Mouse (Mus musculus): ENCODE measurements at regions not wholly inside any gene's neighbourhood (a gene's known extent, or its start where the extent isn't known, plus 50 kb on each side); places are given as distances from the start of the nearest gene placed in this dataset.

- no peak for TF ChIP-seq MAX (IDR thresholded peaks at IDR 0.05; ENCODE audit: low read depth)
- TF ChIP-seq POLR2A (IDR thresholded peaks at IDR 0.05; ENCODE audit: insufficient read length, low read depth): no peak
- no peak for TF ChIP-seq E2F4 (IDR thresholded peaks at IDR 0.05; ENCODE audit: insufficient read depth)
- TF ChIP-seq SRF (IDR thresholded peaks at IDR 0.05; ENCODE audit: control insufficient read depth, insufficient read length, low read depth): no peak
- no peak for TF ChIP-seq USF1 (IDR thresholded peaks at IDR 0.05; ENCODE audit: low read depth)
- TF ChIP-seq TCF12 (IDR thresholded peaks at IDR 0.05; ENCODE audit: insufficient read depth, poor library complexity, severe bottlenecking): no peak
- no peak for TF ChIP-seq POLR2AphosphoS2 (IDR thresholded peaks at IDR 0.05; ENCODE audit: insufficient read length, low read depth)
- TF ChIP-seq MYOD1 (IDR thresholded peaks at IDR 0.05; ENCODE audit: control insufficient read depth in 1 of 3, insufficient read length in 2 of 3, low read depth in 2 of 3): no peak
- TF ChIP-seq CEBPB (IDR thresholded peaks at IDR 0.05; ENCODE audit: insufficient read depth, poor library complexity, severe bottlenecking): no peak
- TF ChIP-seq TCF3 (IDR thresholded peaks at IDR 0.05; ENCODE audit: insufficient read length, low read depth): no peak
- TF ChIP-seq REST (IDR thresholded peaks at IDR 0.05; ENCODE audit: insufficient read depth, insufficient read length): no peak
- TF ChIP-seq MYOG (IDR thresholded peaks at IDR 0.05; ENCODE audit: control insufficient read depth in 1 of 3, insufficient read depth in 1 of 3, insufficient read length in 2 of 3, low read depth in 2 of 3): no peak
These were observed 144.2 kb upstream of the Marcks start for GRCm38 (mm10) chr10:37282951-37283350.

Data from myocyte (in vitro differentiated cells).